Comparison of ENCODE assay signal across 17 mouse cellular contexts in genomic region chr16:94254415-94254891, GRCm38 (mm10). TPM values are rescaled to one million over a fixed set of nuclear protein-coding genes. Genes with fewer than 3 reads are reported as not detected.
DNase-seq lines count a peak whose midpoint lies in the region; ATAC-seq and TF ChIP-seq lines count a peak whose summit lies in the region.
"Had no signal": no experiment of that assay in that cellular context is flagged by ENCODE, and none has a peak within 500 bp of the region (broad histone marks: within the 10 kb centered on the region; RNA-seq: fewer than 3 reads in every experiment).

No protein-coding gene starts in this region.

- no peaks in the 10 kb centered on the region for H3K9me3 ChIP-seq in midbrain, embryonic 10.5 days (replicated peaks)
- no peaks in the 10 kb centered on the region for H3K9me3 ChIP-seq in midbrain, embryonic 16.5 days (replicated peaks; ENCODE audit: control insufficient read depth, low read length, poor library complexity, severe bottlenecking)
- H3K9me3 ChIP-seq in limb, embryonic 11.5 days (ENCODE audit: control insufficient read depth, low read length), result no peaks in the 10 kb centered on the region
- H3K9me3 ChIP-seq: kidney, embryonic 15.5 days; lung, embryonic 15.5 days; neural tube, embryonic 13.5 days had no signal

- TF ChIP-seq CTCF in brain, embryonic 14.5 days (IDR thresholded peaks at IDR 0.05; ENCODE audit: borderline replicate concordance, extremely low read depth, insufficient read depth, insufficient read length), result no peak
- no peak for TF ChIP-seq CTCF in left cerebral cortex, adult 2 months (IDR thresholded peaks at IDR 0.05)

- DNase-seq in midbrain, embryonic 10.5 days (ENCODE audit: low spot score), result no peak
- peak; percentile 59 for DNase-seq in brain, embryonic 14.5 days (ENCODE audit: low read depth)
- peak; percentile 56 for DNase-seq in limb, embryonic 11.5 days (ENCODE audit: low spot score)
- DNase-seq in thymus, postnatal 14 days, result peak; percentile 82
- DNase-seq in neural tube, embryonic 10.5 days (ENCODE audit: extremely low spot score, low spot score), result no peak
- DNase-seq in left cerebral cortex, adult 2 months (ENCODE audit: extremely low spot score in 1 of 2, low spot score in 2 of 2), result no peak
- DNase-seq: adrenal gland, postnatal 36 days; cerebellum, adult 11-12 months; gastrocnemius, postnatal 14 days; heart, postnatal 10 days; liver had no signal

- peaks cover 25% of the 10 kb centered on the region for H3K4me1 ChIP-seq in midbrain, embryonic 10.5 days
- peaks cover 4% of the 10 kb centered on the region; the same call in 1 of the 2 replicates for H3K4me1 ChIP-seq in midbrain, embryonic 16.5 days (ENCODE audit: control insufficient read depth, insufficient read depth, low read length)
- H3K4me1 ChIP-seq in limb, embryonic 11.5 days (ENCODE audit: control insufficient read depth, insufficient read depth, low read length), result peaks cover 42% of the 10 kb centered on the region

- H3K4me2 ChIP-seq in midbrain, embryonic 16.5 days (ENCODE audit: low read length), result no peak overlapping the region
- peak overlapping the region; percentile 24; the same call in 1 of the 2 replicates for H3K4me2 ChIP-seq in limb, embryonic 11.5 days (ENCODE audit: low read depth, severe bottlenecking)
- H3K4me2 ChIP-seq: kidney, embryonic 15.5 days; lung, embryonic 15.5 days; neural tube, embryonic 13.5 days had no signal

- ATAC-seq in midbrain, embryonic 16.5 days, result no peak
- no peak for ATAC-seq in limb, embryonic 11.5 days (ENCODE audit: insufficient number of reproducible peaks, low FRiP score, low TSS enrichment, low read depth)
- ATAC-seq: forebrain, embryonic 16.5 days; hindbrain, postnatal 0 days had no signal

- H3K4me3 ChIP-seq in midbrain, embryonic 10.5 days, result no peak overlapping the region
- no peak overlapping the region for H3K4me3 ChIP-seq in midbrain, embryonic 16.5 days (ENCODE audit: low read depth, low read length)
- no peak overlapping the region for H3K4me3 ChIP-seq in limb, embryonic 11.5 days (ENCODE audit: low read depth, low read length)
- no peak overlapping the region for H3K4me3 ChIP-seq in left cerebral cortex, adult 2 months
- H3K4me3 ChIP-seq: kidney, embryonic 15.5 days; lung, embryonic 15.5 days; neural tube, embryonic 13.5 days had no signal

- no peaks in the 10 kb centered on the region for H3K36me3 ChIP-seq in midbrain, embryonic 10.5 days
- H3K36me3 ChIP-seq in midbrain, embryonic 16.5 days (ENCODE audit: control insufficient read depth, insufficient read depth, low read length), result no peaks in the 10 kb centered on the region
- no peaks in the 10 kb centered on the region for H3K36me3 ChIP-seq in limb, embryonic 11.5 days (ENCODE audit: control insufficient read depth, insufficient read depth, low read length)
- H3K36me3 ChIP-seq: kidney, embryonic 15.5 days; lung, embryonic 15.5 days; neural tube, embryonic 13.5 days had no signal

- H3K9ac ChIP-seq in midbrain, embryonic 16.5 days (ENCODE audit: low read depth, low read length), result no peak overlapping the region
- peak overlapping the region; percentile 37; the same call in 1 of the 2 replicates for H3K9ac ChIP-seq in limb, embryonic 11.5 days (ENCODE audit: low read length)
- H3K9ac ChIP-seq: kidney, embryonic 15.5 days; lung, embryonic 15.5 days; neural tube, embryonic 13.5 days had no signal

- 67% methylated on average over 12 of the region's 12 CpGs for WGBS in midbrain, embryonic 10.5 days
- 38% methylated on average over 12 of the region's 12 CpGs for WGBS in midbrain, embryonic 16.5 days
- 31% methylated on average over 12 of the region's 12 CpGs for WGBS in limb, embryonic 11.5 days

- H3K27me3 ChIP-seq in midbrain, embryonic 10.5 days (ENCODE audit: low read depth, poor library complexity, severe bottlenecking), result peaks cover 24% of the 10 kb centered on the region
- no peaks in the 10 kb centered on the region; the same call in none of the 2 replicates for H3K27me3 ChIP-seq in midbrain, embryonic 16.5 days (ENCODE audit: control insufficient read depth, insufficient read depth, low read depth, low read length)
- 0 out of 2 replicates have a peak, but pooled peaks cover 2% of the 10 kb centered on the region for H3K27me3 ChIP-seq in limb, embryonic 11.5 days (ENCODE audit: control insufficient read depth, insufficient read depth, low read length)
- H3K27me3 ChIP-seq: kidney, embryonic 15.5 days; lung, embryonic 15.5 days had no signal

- intact Hi-C loops in left cerebral cortex, adult 2 months (cut with DNase I), result loop anchor here (5.0 kb wide), 1 partner anchor 127 kb away; no protein-coding TSS in a partner anchor

- 0 out of 2 replicates have a peak overlapping the region, but pooled peaks have one; percentile 42 for H3K27ac ChIP-seq in midbrain, embryonic 10.5 days (replicated peaks)
- no peak overlapping the region for H3K27ac ChIP-seq in midbrain, embryonic 16.5 days (ENCODE audit: low read length)
- peak overlapping the region; percentile 71; the same call in 1 of the 2 replicates for H3K27ac ChIP-seq in limb, embryonic 11.5 days (replicated peaks; ENCODE audit: low read depth, low read length)
- no peak overlapping the region for H3K27ac ChIP-seq in left cerebral cortex, adult 2 months
- H3K27ac ChIP-seq: hindbrain, postnatal 0 days; kidney, embryonic 15.5 days; lung, embryonic 15.5 days; neural tube, embryonic 13.5 days had no signal

- no peak for TF ChIP-seq POLR2A in brain, embryonic 14.5 days (IDR thresholded peaks at IDR 0.05; ENCODE audit: borderline replicate concordance, extremely low read depth, insufficient read depth, insufficient read length, poor library complexity, severe bottlenecking)

RNA-seq across cellular contexts. Expression of gene Hlcs, which starts 58.9 kb away (rescaled TPM):
- polyA plus RNA-seq in midbrain, embryonic 10.5 days (2016; fragmentation: Nextera tagmentation; extraction: Ambion mirVana), result 12.6 and 13.1 TPM in 2 replicates
- polyA plus RNA-seq in midbrain, embryonic 16.5 days (2015; fragmentation: Nextera tagmentation; extraction: Ambion mirVana), result 8.6 and 10.4 TPM in 2 replicates
- polyA plus RNA-seq in brain, embryonic 14.5 days (2012; rRNA removed), result 6.3 and 7.2 TPM in 2 replicates
- 8.4 and 10.4 TPM in 2 replicates for polyA plus RNA-seq in limb, embryonic 11.5 days (2014; fragmentation: Nextera tagmentation; extraction: Ambion mirVana)
- total RNA-seq in left cerebral cortex, adult 2 months (2021), result 10 to 100 TPM; 16.6 to 17.4 TPM

Comparison
In these comparisons a context has a peak if more than half of its experiments do, and no peak if none do; other contexts are left out.
1. H3K27ac ChIP-seq: peak in midbrain, embryonic 10.5 days (single experiment) and limb, embryonic 11.5 days (single experiment); none in midbrain, embryonic 16.5 days (single experiment) and left cerebral cortex, adult 2 months (single experiment).
2. DNase-seq: peak in brain, embryonic 14.5 days (single experiment), limb, embryonic 11.5 days (single experiment) and thymus, postnatal 14 days (single experiment); none in midbrain, embryonic 10.5 days (single experiment), neural tube, embryonic 10.5 days (single experiment) and left cerebral cortex, adult 2 months (0 of 2).